ENCODE assay signal across 17 mouse cellular contexts in genomic region chr1:132099775-132100174, GRCm38 (mm10). TPM values are rescaled to one million over a fixed set of nuclear protein-coding genes. Genes with fewer than 3 reads are reported as not detected.
DNase-seq lines count a peak whose midpoint lies in the region; ATAC-seq and TF ChIP-seq lines count a peak whose summit lies in the region.
"Had no signal": no experiment of that assay in that cellular context is flagged by ENCODE, and none has a peak within 500 bp of the region (broad histone marks: within the 10 kb centered on the region; RNA-seq: fewer than 3 reads in every experiment).

No protein-coding gene starts in this region.

- no peaks in the 10 kb centered on the region for H3K36me3 ChIP-seq in CH12.LX (replicated peaks in 1 of 2; ENCODE audit: control insufficient read depth in 1 of 2, insufficient read depth in 1 of 2, low read length in 1 of 2)
- no peaks in the 10 kb centered on the region for H3K36me3 ChIP-seq in heart, adult 2 months (ENCODE audit: control insufficient read depth, insufficient read depth, low read length)
- H3K36me3 ChIP-seq: embryonic facial prominence, embryonic 12.5 days; heart, embryonic 12.5 days; hindbrain, embryonic 15.5 days had no signal

- ATAC-seq in granulocyte monocyte progenitor cell, adult 5-6 weeks (replicated peaks; ENCODE audit: poor library complexity, severe bottlenecking), result peak; percentile 33; the same call in 1 of the 2 replicates
- ATAC-seq in erythroid progenitor cell, adult 5-6 weeks (replicated peaks; ENCODE audit: low FRiP score, poor library complexity, severe bottlenecking), result no peak
- ATAC-seq: CD4-positive, CD25-positive, alpha-beta regulatory T cell, adult 4 months; forebrain, embryonic 13.5 days; intestine, embryonic 16.5 days had no signal

- H3K9ac ChIP-seq in CH12.LX (ENCODE audit: insufficient read depth, low read depth), result no peak overlapping the region
- H3K9ac ChIP-seq in heart, adult 2 months (ENCODE audit: low read depth, low read length), result no peak overlapping the region
- H3K9ac ChIP-seq: embryonic facial prominence, embryonic 12.5 days; forebrain, embryonic 13.5 days; heart, embryonic 12.5 days; hindbrain, embryonic 15.5 days had no signal

- dilution Hi-C loops in CH12.LX (cut with MboI; ENCODE audit: extremely low pct_ligation_motif_present, extremely low pct_unique_long_range_greater_than_20kb, low sequenced_read_pairs), result no loop called here

- no peak for TF ChIP-seq CTCF in CH12.LX (conservative IDR thresholded peaks at IDR 0.05 in 1 of 2, IDR thresholded peaks at IDR 0.05 in 1 of 2; ENCODE audit: low read depth in 2 of 2, low read length in 2 of 2)
- TF ChIP-seq CTCF in heart, adult 2 months (IDR thresholded peaks at IDR 0.05), result no peak

- DNase-seq in 416B (ENCODE audit: low read depth) (peak; percentile 73), CH12.LX (ENCODE audit: extremely low read depth) (peak; percentile 39)
- peak; percentile 9 for DNase-seq in Muller cell, postnatal 12 days (ENCODE audit: inconsistent ontology term)
- no peak for DNase-seq in gastrocnemius, postnatal 14 days
- DNase-seq in heart, adult 2 months, result no peak
- DNase-seq: adrenal gland, postnatal 25 days; B cell, adult 2 months; gastrocnemius, adult 2 months; gastrocnemius, postnatal 36 days had no signal

- in situ Hi-C loops in CH12.LX (cut with MboI; ENCODE audit: low pct_ligation_motif_present, low pct_unique_long_range_greater_than_20kb, low sequenced_read_pairs), result no loop called here

- TF ChIP-seq POLR2A in CH12.LX (IDR thresholded peaks at IDR 0.05; ENCODE audit: low read depth, low read length), result no peak
- no peak for TF ChIP-seq POLR2A in heart, adult 2 months (IDR thresholded peaks at IDR 0.05; ENCODE audit: insufficient read depth, low read depth, low read length)

- no peak for TF ChIP-seq RAD21 in CH12.LX (IDR thresholded peaks at IDR 0.05; ENCODE audit: low read depth, low read length)

- H3K9me3 ChIP-seq in CH12.LX (replicated peaks; ENCODE audit: low read length), result peaks cover 8% of the 10 kb centered on the region
- H3K9me3 ChIP-seq: embryonic facial prominence, embryonic 12.5 days; forebrain, embryonic 13.5 days; hindbrain, embryonic 15.5 days had no signal

- H3K4me3 ChIP-seq in CH12.LX (replicated peaks in 1 of 3; ENCODE audit: low read depth in 2 of 3, low read length in 2 of 3, poor library complexity in 1 of 3), result no peak overlapping the region
- no peak overlapping the region for H3K4me3 ChIP-seq in heart, adult 2 months
- H3K4me3 ChIP-seq: embryonic facial prominence, embryonic 12.5 days; forebrain, embryonic 13.5 days; gastrocnemius, adult 2 months; heart, embryonic 12.5 days; hindbrain, embryonic 15.5 days had no signal

- H3K4me1 ChIP-seq in CH12.LX (ENCODE audit: control insufficient read depth in 1 of 2, insufficient read depth in 2 of 2), result peaks cover 27 to 77% of the 10 kb centered on the region in 2 experiments
- H3K4me1 ChIP-seq in heart, adult 2 months (ENCODE audit: control insufficient read depth, insufficient read depth, low read length), result peaks cover 10% of the 10 kb centered on the region
- H3K4me1 ChIP-seq: embryonic facial prominence, embryonic 12.5 days; forebrain, embryonic 13.5 days; hindbrain, embryonic 15.5 days had no signal

- TF ChIP-seq EP300 in CH12.LX (IDR thresholded peaks at IDR 0.05; ENCODE audit: low read length), result 0 out of 2 replicates have a peak, but pooled peaks have one; percentile 0
- no peak for TF ChIP-seq EP300 in heart, adult 2 months (IDR thresholded peaks at IDR 0.05; ENCODE audit: insufficient read depth, low read depth, low read length)

- 53% methylated on average over 4 of the region's 4 CpGs for WGBS in heart, adult 2 months

- H3K27ac ChIP-seq in CH12.LX (ENCODE audit: insufficient read depth, low read depth), result no peak overlapping the region
- H3K27ac ChIP-seq in heart, adult 2 months, result no peak overlapping the region
- H3K27ac ChIP-seq: embryonic facial prominence, embryonic 12.5 days; forebrain, embryonic 13.5 days; gastrocnemius, adult 2 months; hindbrain, embryonic 15.5 days had no signal

- intact Hi-C loops in gastrocnemius, postnatal 14 days (cut with DNase I; ENCODE audit: low total_unique reads), result no loop called here
- intact Hi-C loops in heart, adult 2 months (cut with DNase I), result loop anchor here (5.0 kb wide), 1 partner anchor 97 kb away; no protein-coding TSS in a partner anchor

- H3K4me2 ChIP-seq in CH12.LX (ENCODE audit: insufficient read depth, low read depth, poor library complexity, severe bottlenecking), result no peak overlapping the region
- H3K4me2 ChIP-seq: embryonic facial prominence, embryonic 12.5 days; forebrain, embryonic 13.5 days; heart, embryonic 12.5 days; hindbrain, embryonic 15.5 days had no signal

- peaks cover 4% of the 10 kb centered on the region for H3K27me3 ChIP-seq in CH12.LX (replicated peaks)
- H3K27me3 ChIP-seq in heart, adult 2 months (ENCODE audit: control insufficient read depth, insufficient read depth, low read length), result 0 out of 2 replicates have a peak, but pooled peaks cover 1% of the 10 kb centered on the region
- H3K27me3 ChIP-seq: embryonic facial prominence, embryonic 12.5 days; forebrain, embryonic 13.5 days; heart, embryonic 12.5 days; hindbrain, embryonic 15.5 days had no signal

- no peaks in the 10 kb centered on the region for H3K79me2 ChIP-seq in CH12.LX (replicated peaks; ENCODE audit: control insufficient read depth, extremely low read depth, insufficient read depth, poor library complexity, severe bottlenecking)
- H3K79me2 ChIP-seq in heart, adult 2 months (replicated peaks; ENCODE audit: control insufficient read depth, insufficient read depth, low read length), result no peaks in the 10 kb centered on the region

TF ChIP-seq in CH12.LX, 34 proteins besides CTCF, POLR2A, EP300 and RAD21:
- TF ChIP-seq UBTF (IDR thresholded peaks at IDR 0.05; ENCODE audit: low read depth, low read length) (no peak), POLR2AphosphoS2 (IDR thresholded peaks at IDR 0.05; ENCODE audit: low read depth, low read length) (no peak), IRF4 (IDR thresholded peaks at IDR 0.05; ENCODE audit: low read depth, low read length) (peak; percentile 39; the same call in 1 of the 2 replicates), MAX (IDR thresholded peaks at IDR 0.05; ENCODE audit: low read length) (no peak)

RNA-seq across cellular contexts. Expression of gene Mfsd4a, which starts 31.9 kb away (rescaled TPM):
- total RNA-seq in CH12.LX (2012; rRNA removed), result 5.2 and 5.6 TPM in 2 replicates
- total RNA-seq in CH12.LX (2014; rRNA removed), result 0.81 and 1.4 TPM in 2 replicates
- 11.8 and 13.0 TPM in 2 replicates for polyA plus RNA-seq in CH12.LX (2012; ENCODE audit: insufficient read length, low read depth)
- not detected in 2 replicates for total RNA-seq in granulocyte monocyte progenitor cell, adult 5-6 weeks (2014; fragmentation: Nextera tagmentation)
- 0.82 and 4.8 TPM in 2 replicates for total RNA-seq in granulocyte monocyte progenitor cell, adult 5-6 weeks (2017)
- 1 to 10 TPM; 2.0 to 2.2 TPM for total RNA-seq in gastrocnemius, postnatal 14 days (2021)
- total RNA-seq in erythroid progenitor cell, adult 5-6 weeks (2015; ENCODE audit: low replicate concordance), result 0.72 TPM in 1 of 2 replicates, not detected in the other
- 0.15 and 5.4 TPM in 2 replicates for total RNA-seq in erythroid progenitor cell, adult 5-6 weeks (2017; ENCODE audit: low replicate concordance)
- total RNA-seq in heart, adult 2 months (2021), result 1 to 10 TPM; 1.4 to 1.6 TPM
- 3.0 and 3.6 TPM in 2 replicates for polyA plus RNA-seq in heart, adult 2 months (2012; rRNA removed)

RNA-seq across cellular contexts. Expression of gene Cdk18, which starts 39.7 kb away (rescaled TPM):
- total RNA-seq in CH12.LX (2012; rRNA removed), result 1.0 and 2.5 TPM in 2 replicates
- 0.32 TPM in 1 of 2 replicates, not detected in the other for total RNA-seq in CH12.LX (2014; rRNA removed)
- 1.1 and 1.3 TPM in 2 replicates for polyA plus RNA-seq in CH12.LX (2012; ENCODE audit: insufficient read length, low read depth)
- total RNA-seq in granulocyte monocyte progenitor cell, adult 5-6 weeks (2014; fragmentation: Nextera tagmentation), result 4.0 and 6.5 TPM in 2 replicates
- total RNA-seq in granulocyte monocyte progenitor cell, adult 5-6 weeks (2017), result 0.36 and 0.43 TPM in 2 replicates
- 1 to 10 TPM in 1 of 2 experiments, under 1 TPM in 1; 0.92 to 1.6 TPM for total RNA-seq in gastrocnemius, postnatal 14 days (2021)
- not detected in 2 replicates for total RNA-seq in erythroid progenitor cell, adult 5-6 weeks (2015; ENCODE audit: low replicate concordance)
- 0.13 TPM in 1 of 2 replicates, not detected in the other for total RNA-seq in erythroid progenitor cell, adult 5-6 weeks (2017; ENCODE audit: low replicate concordance)
- total RNA-seq in heart, adult 2 months (2021), result 10 to 100 TPM; 14.0 to 15.8 TPM
- polyA plus RNA-seq in heart, adult 2 months (2012; rRNA removed), result 20.9 and 25.1 TPM in 2 replicates
- polyA plus RNA-seq: CD4-positive, CD25-positive, alpha-beta regulatory T cell, adult 4 months had no signal

Comparison
In these comparisons a context has a peak if more than half of its experiments do, and no peak if none do; other contexts are left out.
1. DNase-seq: peak in 416B (single experiment), CH12.LX (single experiment) and Muller cell, postnatal 12 days (single experiment); none in gastrocnemius, postnatal 14 days (single experiment) and heart, adult 2 months (0 of 2).